ENCODE assay signal across 19 mouse cellular contexts in genomic region chr7:27655545-27655944, GRCm38 (mm10). TPM values are rescaled to one million over a fixed set of nuclear protein-coding genes. Genes with fewer than 3 reads are reported as not detected.
DNase-seq lines count a peak whose midpoint lies in the region; ATAC-seq lines count a peak whose summit lies in the region.
"Had no signal": no experiment of that assay in that cellular context is flagged by ENCODE, and none has a peak within 500 bp of the region (broad histone marks: within the 10 kb centered on the region; RNA-seq: fewer than 3 reads in every experiment).

No protein-coding gene starts in this region.

- peaks cover 20% of the 10 kb centered on the region for H3K36me3 ChIP-seq in hindbrain, embryonic 15.5 days
- no peaks in the 10 kb centered on the region for H3K36me3 ChIP-seq in hindbrain, embryonic 11.5 days (ENCODE audit: control insufficient read depth, insufficient read depth, low read length)
- peaks cover 8% of the 10 kb centered on the region; the same call in 1 of the 2 replicates for H3K36me3 ChIP-seq in forebrain, embryonic 16.5 days (ENCODE audit: control insufficient read depth, insufficient read depth)
- H3K36me3 ChIP-seq in intestine, embryonic 15.5 days, result no peaks in the 10 kb centered on the region; the same call in 1 of the 2 replicates
- H3K36me3 ChIP-seq: liver, embryonic 15.5 days had no signal

- DNase-seq in hindbrain, embryonic 11.5 days (ENCODE audit: low spot score), result no peak
- DNase-seq in brain, adult 2 months (ENCODE audit: low read depth, low spot score), result peak; percentile 91
- DNase-seq in left cerebral cortex, adult 9 months (ENCODE audit: low spot score in 2 of 2), result peak; percentile 67 to 72
- DNase-seq in urinary bladder, postnatal 4 days (ENCODE audit: low spot score in 2 of 2), result no peak
- DNase-seq: adrenal gland, postnatal 14 days; heart, adult 18-20 months; heart, postnatal 36 days; kidney, adult 18-20 months; kidney, postnatal 36 days; lung, postnatal 14 days; retina, postnatal 1 day had no signal

- 69% methylated on average over 11 of the region's 11 CpGs for WGBS in hindbrain, embryonic 15.5 days
- 69% methylated on average over 11 of the region's 11 CpGs for whole genome bisulfite sequencing in hindbrain, embryonic 11.5 days
- 72% methylated on average over 11 of the region's 11 CpGs for WGBS in forebrain, embryonic 16.5 days
- 47% methylated on average over 11 of the region's 11 CpGs for WGBS in intestine, embryonic 15.5 days

- 0 out of 2 replicates have a peak, but pooled peaks cover 6% of the 10 kb centered on the region for H3K27me3 ChIP-seq in hindbrain, embryonic 15.5 days
- H3K27me3 ChIP-seq in hindbrain, embryonic 11.5 days (ENCODE audit: control insufficient read depth, insufficient read depth, low read length), result peaks cover 36% of the 10 kb centered on the region
- H3K27me3 ChIP-seq in forebrain, embryonic 16.5 days (replicated peaks; ENCODE audit: control insufficient read depth, insufficient read depth, low read length), result no peaks in the 10 kb centered on the region
- peaks cover 72% of the 10 kb centered on the region for H3K27me3 ChIP-seq in intestine, embryonic 15.5 days (replicated peaks)

- H3K9me3 ChIP-seq in hindbrain, embryonic 15.5 days, result no peaks in the 10 kb centered on the region
- H3K9me3 ChIP-seq in hindbrain, embryonic 11.5 days (ENCODE audit: control insufficient read depth, low read length), result no peaks in the 10 kb centered on the region
- no peaks in the 10 kb centered on the region for H3K9me3 ChIP-seq in forebrain, embryonic 16.5 days (ENCODE audit: control insufficient read depth, low read length)
- H3K9me3 ChIP-seq in intestine, embryonic 15.5 days, result no peaks in the 10 kb centered on the region
- H3K9me3 ChIP-seq: liver, embryonic 15.5 days; midbrain, embryonic 12.5 days; neural tube, embryonic 12.5 days had no signal

- H3K4me1 ChIP-seq in hindbrain, embryonic 15.5 days (replicated peaks), result peaks cover 30% of the 10 kb centered on the region
- no peaks in the 10 kb centered on the region for H3K4me1 ChIP-seq in hindbrain, embryonic 11.5 days (replicated peaks; ENCODE audit: control insufficient read depth, insufficient read depth, low read length)
- peaks cover 22% of the 10 kb centered on the region for H3K4me1 ChIP-seq in forebrain, embryonic 16.5 days (replicated peaks; ENCODE audit: control insufficient read depth, insufficient read depth, low read length)
- H3K4me1 ChIP-seq in intestine, embryonic 15.5 days (replicated peaks), result peaks cover 7% of the 10 kb centered on the region; the same call in 1 of the 2 replicates

- no peak overlapping the region for H3K9ac ChIP-seq in hindbrain, embryonic 15.5 days
- H3K9ac ChIP-seq in hindbrain, embryonic 11.5 days (ENCODE audit: low read depth, low read length), result no peak overlapping the region
- H3K9ac ChIP-seq in forebrain, embryonic 16.5 days (replicated peaks; ENCODE audit: low read depth, low read length), result no peak overlapping the region
- no peak overlapping the region for H3K9ac ChIP-seq in intestine, embryonic 15.5 days
- H3K9ac ChIP-seq: liver, embryonic 15.5 days; midbrain, embryonic 12.5 days; neural tube, embryonic 12.5 days had no signal

- ATAC-seq in hindbrain, embryonic 15.5 days (ENCODE audit: low FRiP score, low read depth), result no peak
- ATAC-seq in hindbrain, embryonic 11.5 days (ENCODE audit: low FRiP score), result no peak
- no peak for ATAC-seq in forebrain, embryonic 16.5 days
- no peak for ATAC-seq in intestine, embryonic 15.5 days
- ATAC-seq: CD4-positive, CD25-positive, alpha-beta regulatory T cell, adult 4 months had no signal

- no peak overlapping the region for H3K27ac ChIP-seq in hindbrain, embryonic 15.5 days (replicated peaks)
- no peak overlapping the region for H3K27ac ChIP-seq in hindbrain, embryonic 11.5 days (ENCODE audit: low read depth, low read length)
- H3K27ac ChIP-seq in forebrain, embryonic 16.5 days (ENCODE audit: low read length), result no peak overlapping the region
- no peak overlapping the region for H3K27ac ChIP-seq in intestine, embryonic 15.5 days
- H3K27ac ChIP-seq: liver, embryonic 15.5 days; midbrain, embryonic 12.5 days; neural tube, embryonic 12.5 days had no signal

- H3K4me3 ChIP-seq in hindbrain, embryonic 15.5 days, result no peak overlapping the region
- H3K4me3 ChIP-seq in hindbrain, embryonic 11.5 days (ENCODE audit: low read depth, low read length), result no peak overlapping the region
- no peak overlapping the region for H3K4me3 ChIP-seq in forebrain, embryonic 16.5 days (replicated peaks; ENCODE audit: low read length)
- no peak overlapping the region for H3K4me3 ChIP-seq in intestine, embryonic 15.5 days (replicated peaks)
- H3K4me3 ChIP-seq: liver, embryonic 15.5 days; midbrain, embryonic 12.5 days; neural tube, embryonic 12.5 days had no signal

- H3K4me2 ChIP-seq in hindbrain, embryonic 15.5 days, result peak overlapping the region; percentile 55
- H3K4me2 ChIP-seq in hindbrain, embryonic 11.5 days (replicated peaks; ENCODE audit: low read depth, low read length), result no peak overlapping the region
- 0 out of 2 replicates have a peak overlapping the region, but pooled peaks have one; percentile 6 for H3K4me2 ChIP-seq in forebrain, embryonic 16.5 days (ENCODE audit: low read length)
- H3K4me2 ChIP-seq in intestine, embryonic 15.5 days (replicated peaks), result no peak overlapping the region
- H3K4me2 ChIP-seq: liver, embryonic 15.5 days; midbrain, embryonic 12.5 days had no signal

RNA-seq across cellular contexts. Expression of gene Ttc9b, which starts 1.8 kb away (rescaled TPM):
- 80.0 and 88.8 TPM in 2 replicates for polyA plus RNA-seq in hindbrain, embryonic 15.5 days (2015; fragmentation: Nextera tagmentation; extraction: Ambion mirVana)
- 11.2 and 13.4 TPM in 2 replicates for polyA plus RNA-seq in hindbrain, embryonic 11.5 days (2014; fragmentation: Nextera tagmentation; extraction: Ambion mirVana)
- polyA plus RNA-seq in forebrain, embryonic 16.5 days (2015; fragmentation: Nextera tagmentation; extraction: Ambion mirVana), result 56.2 and 65.7 TPM in 2 replicates
- 2.3 and 2.5 TPM in 2 replicates for polyA plus RNA-seq in intestine, embryonic 15.5 days (2015; fragmentation: Nextera tagmentation; extraction: Ambion mirVana)
- polyA plus RNA-seq: CD4-positive, CD25-positive, alpha-beta regulatory T cell, adult 4 months; thymus, postnatal 0 days had no signal

RNA-seq across cellular contexts. Expression of gene Map3k10, which starts 18.9 kb away (rescaled TPM):
- polyA plus RNA-seq in hindbrain, embryonic 15.5 days (2015; fragmentation: Nextera tagmentation; extraction: Ambion mirVana), result 20.8 and 21.0 TPM in 2 replicates
- 6.2 and 8.8 TPM in 2 replicates for polyA plus RNA-seq in hindbrain, embryonic 11.5 days (2014; fragmentation: Nextera tagmentation; extraction: Ambion mirVana)
- polyA plus RNA-seq in forebrain, embryonic 16.5 days (2015; fragmentation: Nextera tagmentation; extraction: Ambion mirVana), result 10.6 and 14.3 TPM in 2 replicates
- 5.6 and 5.8 TPM in 2 replicates for polyA plus RNA-seq in intestine, embryonic 15.5 days (2015; fragmentation: Nextera tagmentation; extraction: Ambion mirVana)

RNA-seq across cellular contexts. Expression of gene Zfp607b, which starts 33.6 kb away (rescaled TPM):
- 13.4 and 13.8 TPM in 2 replicates for polyA plus RNA-seq in hindbrain, embryonic 15.5 days (2015; fragmentation: Nextera tagmentation; extraction: Ambion mirVana)
- polyA plus RNA-seq in hindbrain, embryonic 11.5 days (2014; fragmentation: Nextera tagmentation; extraction: Ambion mirVana), result 7.3 and 8.5 TPM in 2 replicates
- 13.8 and 14.5 TPM in 2 replicates for polyA plus RNA-seq in forebrain, embryonic 16.5 days (2015; fragmentation: Nextera tagmentation; extraction: Ambion mirVana)
- 2.8 and 3.3 TPM in 2 replicates for polyA plus RNA-seq in intestine, embryonic 15.5 days (2015; fragmentation: Nextera tagmentation; extraction: Ambion mirVana)

Comparison
In these comparisons a context has a peak if more than half of its experiments do, and no peak if none do; other contexts are left out.
1. H3K4me2 ChIP-seq: peak in hindbrain, embryonic 15.5 days (single experiment) and forebrain, embryonic 16.5 days (single experiment); none in hindbrain, embryonic 11.5 days (single experiment) and intestine, embryonic 15.5 days (single experiment).
2. DNase-seq: peak in brain, adult 2 months (single experiment) and left cerebral cortex, adult 9 months (2 of 2); none in hindbrain, embryonic 11.5 days (single experiment) and urinary bladder, postnatal 4 days (0 of 2).